Mouse (Mus musculus): ENCODE measurements at regions not wholly inside any gene's neighbourhood (a gene's known extent, or its start where the extent isn't known, plus 50 kb on each side); places are given as distances from the start of the nearest gene placed in this dataset.

GRCm38 (mm10) chr5:64648492-64648891, 154.7 kb upstream of the Klf3 start:
- in situ Hi-C loops (cut with MboI, MseI), result no loop called here

- in situ Hi-C loops (cut with MboI, MseI), result no loop called here
These were observed 151.8 kb upstream of the Klf3 start for GRCm38 (mm10) chr5:64651407-64651806.

GRCm38 (mm10) chr5:64653764-64654163, 149.4 kb upstream of the Klf3 start:
- in situ Hi-C loops (cut with MboI, MseI), result no loop called here

- in situ Hi-C loops (cut with MboI, MseI), result no loop called here
These were observed 147.9 kb upstream of the Klf3 start for GRCm38 (mm10) chr5:64655286-64655685.

- in situ Hi-C loops (cut with MboI, MseI), result loop anchor here (5.0 kb wide), 1 partner anchor 150 kb away; no protein-coding TSS in a partner anchor
These were observed 141.2 kb upstream of the Klf3 start for GRCm38 (mm10) chr5:64661959-64662358.

GRCm38 (mm10) chr5:64662476-64662875, 140.7 kb upstream of the Klf3 start:
- in situ Hi-C loops (cut with MboI, MseI), result loop anchor here (5.0 kb wide), 1 partner anchor 150 kb away; no protein-coding TSS in a partner anchor

GRCm38 (mm10) chr5:64663766-64664165, 139.4 kb upstream of the Klf3 start:
- in situ Hi-C loops (cut with MboI, MseI), result loop anchor here (5.0 kb wide), 1 partner anchor 149 kb away; no protein-coding TSS in a partner anchor

- in situ Hi-C loops (cut with MboI, MseI), result no loop called here
These were observed 138.1 kb upstream of the Klf3 start for GRCm38 (mm10) chr5:64665064-64665463.

- in situ Hi-C loops (cut with MboI, MseI), result no loop called here
These were observed 136.9 kb upstream of the Klf3 start for GRCm38 (mm10) chr5:64666256-64666655.

GRCm38 (mm10) chr5:64667053-64667452, 136.1 kb upstream of the Klf3 start:
- in situ Hi-C loops (cut with MboI, MseI), result no loop called here

- in situ Hi-C loops (cut with MboI, MseI), result no loop called here
These were observed 129.3 kb upstream of the Klf3 start for GRCm38 (mm10) chr5:64673861-64674260.

GRCm38 (mm10) chr5:64676214-64676945, 126.8 kb upstream of the Klf3 start:
- in situ Hi-C loops (cut with MboI, MseI), result no loop called here

- in situ Hi-C loops (cut with MboI, MseI), result no loop called here
These were observed 126.1 kb upstream of the Klf3 start for GRCm38 (mm10) chr5:64676946-64677588.

GRCm38 (mm10) chr5:64678706-64679105, 124.5 kb upstream of the Klf3 start:
- in situ Hi-C loops (cut with MboI, MseI), result no loop called here

GRCm38 (mm10) chr5:64679996-64680625, 123.1 kb upstream of the Klf3 start:
- in situ Hi-C loops (cut with MboI, MseI), result no loop called here

GRCm38 (mm10) chr5:64681161-64681560, 122.0 kb upstream of the Klf3 start:
- in situ Hi-C loops (cut with MboI, MseI), result no loop called here

- in situ Hi-C loops (cut with MboI, MseI), result no loop called here
These were observed 120.8 kb upstream of the Klf3 start for GRCm38 (mm10) chr5:64682326-64682845.

GRCm38 (mm10) chr5:64683419-64683818, 119.8 kb upstream of the Klf3 start:
- in situ Hi-C loops (cut with MboI, MseI), result no loop called here

GRCm38 (mm10) chr5:64684275-64684674, 118.9 kb upstream of the Klf3 start:
- in situ Hi-C loops (cut with MboI, MseI), result no loop called here

- in situ Hi-C loops (cut with MboI, MseI), result no loop called here
These were observed 113.0 kb upstream of the Klf3 start for GRCm38 (mm10) chr5:64690148-64690547.

- in situ Hi-C loops (cut with MboI, MseI), result no loop called here
These were observed 111.6 kb upstream of the Klf3 start for GRCm38 (mm10) chr5:64691406-64692100.

- in situ Hi-C loops (cut with MboI, MseI), result no loop called here
These were observed 110.9 kb upstream of the Klf3 start for GRCm38 (mm10) chr5:64692335-64692734.

Data from regulatory T cell (primary cell).